Mouse (Mus musculus): ENCODE measurements around the gene Oasl1.

DNA sequence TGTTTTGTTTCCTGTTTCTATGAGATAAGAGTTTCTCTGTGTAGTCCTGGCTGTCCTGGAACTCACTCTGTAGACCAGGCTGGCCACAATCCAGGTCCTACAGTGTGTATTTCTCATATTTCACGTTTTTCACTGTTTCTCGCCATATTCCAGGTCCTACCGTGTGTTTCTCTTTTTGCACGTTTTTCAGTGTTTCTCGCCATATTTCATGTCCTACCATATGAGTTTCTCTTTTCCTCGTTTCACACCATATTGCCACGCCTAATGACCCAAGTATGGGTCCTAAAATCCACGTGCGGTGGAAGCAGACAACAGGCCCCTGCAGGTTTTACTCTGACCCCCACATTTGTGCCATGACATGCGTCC, 691 bp upstream of the Oasl1 start:
- TF ChIP-seq CTCF (IDR thresholded peaks at IDR 0.05; ENCODE audit: control insufficient read depth, insufficient read depth, low read length) (no peak), POLR2A (IDR thresholded peaks at IDR 0.05; ENCODE audit: borderline replicate concordance, control insufficient read depth, low read depth, low read length) (no peak)

Data from bone marrow, adult 2 months (tissue).